Mouse (Mus musculus) heart, embryonic 12.5 days (tissue): ENCODE data around the gene Pspn. TPM values are rescaled to one million over a fixed set of nuclear protein-coding genes. Genes with fewer than 3 reads are reported as not detected.

ENCODE experiments used
- ATAC-seq: fragments of 200-750 bp; cut with Nextera tagmentation; 2 replicates; pipeline ENCODE4 v1.8.0; 2017; ENCODE audit warnings: moderate TSS enrichment, moderate library complexity; ENCODE audit not compliant: insufficient number of reproducible peaks, low FRiP score
- H3K27ac ChIP-seq: fragments of 300-500 bp; sonication (generic); 2 replicates; pipeline ENCODE4 v1.5.1; 2016; ENCODE audit warnings: mild to moderate bottlenecking, moderate library complexity; ENCODE audit not compliant: poor library complexity, severe bottlenecking
- H3K27me3 ChIP-seq: fragments of 300-500 bp; sonication (generic); replicated peaks from 2 replicates; pipeline ENCODE4 v1.6.1; 2016; ENCODE audit warnings: mild to moderate bottlenecking, moderate library complexity
- H3K36me3 ChIP-seq: fragments of 300-500 bp; sonication (generic); 2 replicates; pipeline ENCODE4 v1.6.1; 2016; ENCODE audit warnings: mild to moderate bottlenecking, moderate library complexity
- H3K4me1 ChIP-seq: fragments of 300-500 bp; sonication (generic); replicated peaks from 2 replicates; pipeline ENCODE4 v1.6.1; 2016; ENCODE audit warnings: mild to moderate bottlenecking
- H3K4me2 ChIP-seq: fragments of 300-500 bp; sonication (generic); 2 replicates; pipeline ENCODE4 v1.6.1; 2016; ENCODE audit warnings: mild to moderate bottlenecking, moderate library complexity
- H3K4me3 ChIP-seq: fragments of 300-500 bp; sonication (generic); 2 replicates; pipeline ENCODE4 v1.5.1; 2016; ENCODE audit warnings: mild to moderate bottlenecking
- H3K9ac ChIP-seq: fragments of 300-500 bp; sonication (generic); 2 replicates; pipeline ENCODE4 v1.6.1; 2016; ENCODE audit warnings: mild to moderate bottlenecking, moderate library complexity
- H3K9me3 ChIP-seq: fragments of 300-500 bp; sonication (generic); replicated peaks from 2 replicates; pipeline ENCODE4 v1.6.1; 2016; ENCODE audit warnings: mild to moderate bottlenecking, moderate library complexity
- WGBS: fragments of 180-500 bp; shearing (Covaris S2); methylation state at CpG from one replicate; pipeline ENCODE4 v1.1.7; 2016; 5-methylcytosine and 5-hydroxymethylcytosine counted together
- polyA plus RNA-seq: library from polyadenylated mRNA; unstranded; fragments of >200 nt; fragmentation: Nextera tagmentation; extraction: Ambion mirVana; gene quantifications from 2 replicates; pipeline ENCODE4 v1.2.1, GENCODE M21; 2016

The Pspn gene
- polyA plus RNA-seq, 1 experiment from 2014 or later: 0.55 TPM

DNA sequence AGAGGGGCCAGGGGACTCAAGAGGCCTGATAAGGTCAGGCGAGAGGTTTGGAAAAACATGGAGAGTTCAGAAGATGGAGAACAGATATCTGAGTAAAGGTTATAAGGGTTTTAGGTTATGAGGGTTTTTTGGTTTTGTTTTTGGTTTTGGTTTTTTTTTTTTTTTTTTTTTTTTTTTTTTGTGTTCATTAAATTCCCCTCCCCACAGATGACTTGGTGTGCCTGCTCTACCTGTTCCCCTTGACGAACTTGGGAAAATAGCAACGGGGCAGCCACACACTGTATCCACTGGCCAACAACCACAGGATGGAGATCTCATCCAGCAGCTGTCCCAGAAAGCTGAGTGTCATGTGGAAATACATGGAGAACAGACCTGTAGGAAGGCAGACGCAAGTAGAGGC lies 41.2 kb downstream of the Pspn start:
- 0 out of 2 replicates have a peak, but pooled peaks cover 3% of the 10 kb centered on the region for H3K9me3 ChIP-seq
- WGBS: 55% methylated on average over 4 of the region's 4 CpGs
- no peaks in the 10 kb centered on the region for H3K36me3 ChIP-seq
- H3K27me3 ChIP-seq: 0 out of 2 replicates have a peak, but pooled peaks cover 7% of the 10 kb centered on the region
- no peak overlapping the region for H3K4me3 ChIP-seq
- no peaks in the 10 kb centered on the region for H3K4me1 ChIP-seq
- no peak overlapping the region for H3K27ac ChIP-seq
- no peak overlapping the region for H3K9ac ChIP-seq
- no peak for ATAC-seq
- no peak overlapping the region for H3K4me2 ChIP-seq

- Histone ChIP-seq H3K9ac (no peak overlapping the region), H3K9me3 (0 out of 2 replicates have a peak, but pooled peaks cover 3% of the 10 kb centered on the region), H3K4me2 (no peak overlapping the region), H3K4me1 (no peaks in the 10 kb centered on the region), H3K27ac (no peak overlapping the region), H3K27me3 (0 out of 2 replicates have a peak, but pooled peaks cover 14% of the 10 kb centered on the region), H3K36me3 (no peaks in the 10 kb centered on the region), H3K4me3 (no peak overlapping the region)
- WGBS: 22% methylated on average over 11 of the region's 11 CpGs
- peak; percentile 85 for ATAC-seq
These were observed 41.9 kb downstream of the Pspn start for GRCm38 (mm10) chr17:56957763-56958429.

DNA sequence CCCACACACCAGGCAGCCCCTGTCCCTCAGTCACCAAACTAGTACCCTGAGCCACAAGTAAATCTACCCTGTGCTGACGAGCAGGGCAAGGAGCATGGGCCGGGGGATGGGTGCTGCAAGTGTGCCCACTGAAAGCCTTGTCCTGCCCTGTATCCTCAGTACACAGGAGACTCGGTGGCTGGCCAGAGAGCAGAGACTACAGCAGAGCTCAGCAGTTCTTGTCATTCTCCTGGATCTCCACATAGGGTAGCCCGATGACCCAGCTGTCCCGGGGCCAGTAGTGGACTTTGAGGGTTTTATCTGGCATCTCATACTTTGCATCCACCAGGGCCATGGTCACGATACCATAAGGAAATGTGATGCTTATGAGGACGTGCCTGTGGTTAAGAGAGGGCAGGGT lies 44.9 kb downstream of the Pspn start:
- WGBS: 69% methylated on average over 7 of the region's 7 CpGs
- no peak overlapping the region for H3K4me2 ChIP-seq
- no peak for ATAC-seq
- H3K4me3 ChIP-seq: no peak overlapping the region
- H3K9ac ChIP-seq: no peak overlapping the region
- no peaks in the 10 kb centered on the region for H3K9me3 ChIP-seq
- H3K27me3 ChIP-seq: peaks cover 17% of the 10 kb centered on the region; the same call in 1 of the 2 replicates
- H3K27ac ChIP-seq: no peak overlapping the region
- no peaks in the 10 kb centered on the region for H3K36me3 ChIP-seq
- no peaks in the 10 kb centered on the region for H3K4me1 ChIP-seq

DNA sequence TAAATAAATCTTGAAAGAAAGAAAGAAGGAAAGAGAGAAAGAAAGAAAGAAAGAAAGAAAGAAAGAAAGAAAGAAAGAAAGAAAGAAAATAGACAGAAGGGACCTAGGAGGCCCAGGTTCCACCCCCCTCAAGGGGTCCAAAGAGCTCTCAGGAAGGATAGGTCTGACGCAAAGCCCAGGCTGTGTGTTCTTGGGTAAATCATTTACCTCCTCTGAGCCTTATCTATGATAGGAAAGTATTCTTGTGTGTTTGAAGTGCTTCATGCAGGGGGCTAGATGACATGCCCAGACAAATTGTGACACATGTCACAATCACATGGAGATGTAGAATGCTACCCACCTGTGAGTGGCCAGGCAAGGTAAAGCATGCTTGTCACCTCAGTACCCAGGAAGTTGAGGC lies 47.2 kb downstream of the Pspn start:
- Histone ChIP-seq H3K4me1 (no peaks in the 10 kb centered on the region), H3K9me3 (no peaks in the 10 kb centered on the region), H3K27ac (no peak overlapping the region), H3K36me3 (no peaks in the 10 kb centered on the region), H3K9ac (no peak overlapping the region), H3K4me3 (no peak overlapping the region), H3K27me3 (peaks cover 17% of the 10 kb centered on the region; the same call in 1 of the 2 replicates), H3K4me2 (no peak overlapping the region)
- ATAC-seq: no peak
- WGBS: 79% methylated on average over 1 of the region's 1 CpGs

- Histone ChIP-seq H3K27ac (no peak overlapping the region), H3K4me2 (no peak overlapping the region), H3K9me3 (0 out of 2 replicates have a peak, but pooled peaks cover 4% of the 10 kb centered on the region), H3K36me3 (no peaks in the 10 kb centered on the region), H3K9ac (no peak overlapping the region), H3K4me1 (no peaks in the 10 kb centered on the region), H3K27me3 (peaks cover 21% of the 10 kb centered on the region; the same call in 1 of the 2 replicates), H3K4me3 (no peak overlapping the region)
- 14% methylated on average over 3 of the region's 3 CpGs for WGBS
- ATAC-seq: no peak
These were observed 48.9 kb downstream of the Pspn start for GRCm38 (mm10) chr17:56950915-56951314.

Other genes starting within 250 kb of the Pspn start
- 7.5 and 9.0 TPM in 2 replicates for gene Nrtn, start 242.5 kb downstream of the Pspn start, polyA plus RNA-seq
- 33.3 and 34.8 TPM in 2 replicates for gene Dus3l, start 235.3 kb downstream of the Pspn start, polyA plus RNA-seq
- 1.0 and 1.4 TPM in 2 replicates for gene Prr22, start 229.8 kb downstream of the Pspn start, polyA plus RNA-seq
- gene Rfx2, start 169.0 kb downstream of the Pspn start, polyA plus RNA-seq: 3.8 and 4.4 TPM in 2 replicates
- gene Acsbg2, start 125.6 kb downstream of the Pspn start, polyA plus RNA-seq: not detected in 2 replicates
- 0.33 and 0.36 TPM in 2 replicates for gene 1700061G19Rik, start 124.5 kb downstream of the Pspn start, polyA plus RNA-seq
- 45.3 and 50.6 TPM in 2 replicates for gene Mllt1, start 64.6 kb downstream of the Pspn start, polyA plus RNA-seq
- not detected in 2 replicates for gene Acer1, start 17.9 kb downstream of the Pspn start, polyA plus RNA-seq
- 98.1 and 102 TPM in 2 replicates for gene Clpp, start 9.7 kb downstream of the Pspn start, polyA plus RNA-seq
- 48.5 and 52.8 TPM in 2 replicates for gene Alkbh7, start 2.7 kb downstream of the Pspn start, polyA plus RNA-seq
- 34.3 and 36.4 TPM in 2 replicates for gene Gtf2f1, start 11.3 kb upstream of the Pspn start, polyA plus RNA-seq
- 0.22 and 0.43 TPM in 2 replicates for gene Gm17949, start 11.5 kb upstream of the Pspn start, polyA plus RNA-seq
- 52.4 and 58.7 TPM in 2 replicates for gene Khsrp, start 31.5 kb upstream of the Pspn start, polyA plus RNA-seq
- not detected in 2 replicates for gene Slc25a41, start 41.6 kb upstream of the Pspn start, polyA plus RNA-seq
- 0.27 and 0.94 TPM in 2 replicates for gene Crb3, start 59.1 kb upstream of the Pspn start, polyA plus RNA-seq
- gene Slc25a23, start 59.8 kb upstream of the Pspn start, polyA plus RNA-seq: 15.5 and 17.2 TPM in 2 replicates
- gene Dennd1c, start 78.5 kb upstream of the Pspn start, polyA plus RNA-seq: 0.66 and 1.4 TPM in 2 replicates
- 9.4 and 11.3 TPM in 2 replicates for gene Tubb4a, start 87.8 kb upstream of the Pspn start, polyA plus RNA-seq
- 5.3 and 7.1 TPM in 2 replicates for gene Tnfsf9, start 105.3 kb upstream of the Pspn start, polyA plus RNA-seq
- gene Cd70, start 149.8 kb upstream of the Pspn start, polyA plus RNA-seq: not detected in 2 replicates
- 0.11 and 0.46 TPM in 2 replicates for gene Tnfsf14, start 194.2 kb upstream of the Pspn start, polyA plus RNA-seq
- gene C3, start 228.1 kb upstream of the Pspn start, polyA plus RNA-seq: 0.87 and 2.6 TPM in 2 replicates
- gene Gpr108, start 248.4 kb upstream of the Pspn start, polyA plus RNA-seq: 24.9 and 27.4 TPM in 2 replicates
- 41.6 and 45.4 TPM in 2 replicates for gene Trip10, start 249.4 kb upstream of the Pspn start, polyA plus RNA-seq